In genomic region chrX:12132541-12133177, GRCm38 (mm10) we compare ENCODE assay signal across 8 mouse cellular contexts. TPM values are rescaled to one million over a fixed set of nuclear protein-coding genes. Genes with fewer than 3 reads are reported as not detected.
DNase-seq lines count a peak whose midpoint lies in the region; ATAC-seq and TF ChIP-seq lines count a peak whose summit lies in the region.

No protein-coding gene starts in this region.

- no peaks in the 10 kb centered on the region for H3K36me3 ChIP-seq in ES-Bruce4 (ENCODE audit: control insufficient read depth, insufficient read depth, low read length, poor library complexity, severe bottlenecking)
- H3K36me3 ChIP-seq in embryonic facial prominence, embryonic 15.5 days, result no peaks in the 10 kb centered on the region
- H3K36me3 ChIP-seq in liver, postnatal 0 days (replicated peaks; ENCODE audit: insufficient read depth, low read length), result no peaks in the 10 kb centered on the region

- H3K4me2 ChIP-seq in embryonic facial prominence, embryonic 15.5 days (replicated peaks), result no peak overlapping the region
- peak overlapping the region; percentile 71; the same call in 1 of the 2 replicates for H3K4me2 ChIP-seq in liver, postnatal 0 days (ENCODE audit: low read depth, low read length)

- TF ChIP-seq POLR2A in ES-Bruce4 (IDR thresholded peaks at IDR 0.05; ENCODE audit: insufficient read depth, low read length), result no peak

- no peak for ATAC-seq in embryonic facial prominence, embryonic 15.5 days (ENCODE audit: insufficient number of reproducible peaks, low FRiP score, low TSS enrichment, low read depth)
- ATAC-seq in liver, postnatal 0 days, result no peak
- ATAC-seq in inflammation-experienced regulatory T-cells, adult 6 months, result no peak

- H3K9me3 ChIP-seq in ES-Bruce4 (replicated peaks; ENCODE audit: control insufficient read depth, insufficient read depth, low read length, poor library complexity, severe bottlenecking), result no peaks in the 10 kb centered on the region
- H3K9me3 ChIP-seq in embryonic facial prominence, embryonic 15.5 days (replicated peaks), result no peaks in the 10 kb centered on the region
- no peaks in the 10 kb centered on the region for H3K9me3 ChIP-seq in liver, postnatal 0 days (ENCODE audit: low read length)

- no peak for TF ChIP-seq CTCF in ES-Bruce4 (IDR thresholded peaks at IDR 0.05; ENCODE audit: low read depth, low read length)
- no peak for TF ChIP-seq CTCF in liver, postnatal 0 days (IDR thresholded peaks at IDR 0.05; ENCODE audit: low read depth)

- peak; percentile 9 for DNase-seq in kidney, adult 18-20 months
- no peak for DNase-seq in kidney, adult 11 months
- no peak for DNase-seq in liver, postnatal 0 days
- no peak for DNase-seq in cerebellum, adult 9-10 months
- no peak for DNase-seq in cerebellum, adult 18-20 months

- H3K9ac ChIP-seq in ES-Bruce4 (ENCODE audit: low read depth, poor library complexity, severe bottlenecking), result no peak overlapping the region
- no peak overlapping the region for H3K9ac ChIP-seq in embryonic facial prominence, embryonic 15.5 days
- no peak overlapping the region for H3K9ac ChIP-seq in liver, postnatal 0 days (replicated peaks)

- no peak overlapping the region for H3K27ac ChIP-seq in ES-Bruce4 (ENCODE audit: insufficient read depth, low read length)
- H3K27ac ChIP-seq in embryonic facial prominence, embryonic 15.5 days (replicated peaks), result 0 out of 2 replicates have a peak overlapping the region, but pooled peaks have one; percentile 58
- no peak overlapping the region for H3K27ac ChIP-seq in liver, postnatal 0 days (ENCODE audit: low read depth)

- H3K27me3 ChIP-seq in ES-Bruce4 (ENCODE audit: control insufficient read depth, insufficient read depth, low read length, poor library complexity, severe bottlenecking), result peaks cover 13% of the 10 kb centered on the region; the same call in 1 of the 2 replicates
- H3K27me3 ChIP-seq in embryonic facial prominence, embryonic 15.5 days, result peaks cover 84% of the 10 kb centered on the region
- peaks cover 65% of the 10 kb centered on the region for H3K27me3 ChIP-seq in liver, postnatal 0 days (ENCODE audit: insufficient read depth, low read length)

- no peaks in the 10 kb centered on the region for H3K4me1 ChIP-seq in ES-Bruce4 (ENCODE audit: control insufficient read depth, insufficient read depth, low read length)
- peaks cover 49% of the 10 kb centered on the region for H3K4me1 ChIP-seq in embryonic facial prominence, embryonic 15.5 days
- H3K4me1 ChIP-seq in liver, postnatal 0 days (ENCODE audit: insufficient read depth), result peaks cover 7% of the 10 kb centered on the region; the same call in 1 of the 2 replicates

- no peak for TF ChIP-seq EP300 in ES-Bruce4 (IDR thresholded peaks at IDR 0.05; ENCODE audit: insufficient read depth, low read depth, low read length)
- no peak for TF ChIP-seq EP300 in liver, postnatal 0 days (IDR thresholded peaks at IDR 0.05; ENCODE audit: low read depth)

- WGBS in embryonic facial prominence, embryonic 15.5 days, result 53% methylated on average over 8 of the region's 8 CpGs
- WGBS in liver, postnatal 0 days (ENCODE audit: insufficient replicate concordance), result 33% methylated on average over 8 of the region's 8 CpGs

- peak overlapping the region; percentile 21; the same call in 1 of the 2 replicates for H3K4me3 ChIP-seq in ES-Bruce4 (ENCODE audit: low read depth, low read length)
- H3K4me3 ChIP-seq in embryonic facial prominence, embryonic 15.5 days (replicated peaks), result no peak overlapping the region
- H3K4me3 ChIP-seq in liver, postnatal 0 days (ENCODE audit: low read depth, low read length), result no peak overlapping the region

RNA-seq across cellular contexts. Expression of gene Bcor, which starts 27.5 kb away (rescaled TPM):
- 14.9 and 15.8 TPM in 2 replicates for polyA plus RNA-seq in ES-Bruce4 (2011; ENCODE audit: insufficient read depth, insufficient read length, low read depth, missing spikeins)
- 13.9 and 14.5 TPM in 2 replicates for polyA plus RNA-seq in embryonic facial prominence, embryonic 15.5 days (2015; fragmentation: Nextera tagmentation; extraction: Ambion mirVana)
- 4.0 and 4.2 TPM in 2 replicates for polyA plus RNA-seq in liver, postnatal 0 days (2015; fragmentation: Nextera tagmentation; extraction: Ambion mirVana)
- 10 to 100 TPM; 15.1 to 28.3 (median 23.8) TPM for polyA plus RNA-seq in inflammation-experienced regulatory T-cells, adult 6 months (2017; shearing (Covaris generic))
